Mouse (Mus musculus): Measurements from ENCODE around the gene Efcab3. TPM values are rescaled to one million over a fixed set of nuclear protein-coding genes. Genes with fewer than 3 reads are reported as not detected.

The Efcab3 gene
- 1.2 TPM for polyA plus RNA-seq (2014; fragmentation: Illumina TruSeq; extraction: RNeasy Lipid Tissue Mini Kit (QIAGEN cat#74804); ENCODE audit: low read depth, low replicate concordance)

DNA sequence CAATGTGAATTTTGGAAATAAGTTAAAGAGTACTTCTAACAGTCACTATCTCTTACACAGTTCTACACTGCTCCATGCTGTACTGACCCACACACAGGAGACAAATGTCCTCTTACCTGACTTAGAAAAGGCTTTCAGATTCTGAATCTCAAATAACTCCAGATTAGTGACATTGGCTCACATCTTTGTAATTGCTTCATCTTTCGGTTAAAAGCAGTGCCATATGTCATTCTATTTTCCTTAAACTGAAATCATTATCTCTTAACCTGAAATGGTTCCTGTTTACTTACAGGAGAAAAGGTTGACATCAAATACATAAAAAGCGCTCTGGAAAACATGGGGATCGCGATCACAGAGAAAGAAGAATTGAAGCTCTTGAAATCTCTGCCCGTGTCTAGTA, at the start of gene Efcab3:
Gene Efcab3, plus strand, starts transcription at position 301 of the 400 bp plus-strand sequence.

DNA sequence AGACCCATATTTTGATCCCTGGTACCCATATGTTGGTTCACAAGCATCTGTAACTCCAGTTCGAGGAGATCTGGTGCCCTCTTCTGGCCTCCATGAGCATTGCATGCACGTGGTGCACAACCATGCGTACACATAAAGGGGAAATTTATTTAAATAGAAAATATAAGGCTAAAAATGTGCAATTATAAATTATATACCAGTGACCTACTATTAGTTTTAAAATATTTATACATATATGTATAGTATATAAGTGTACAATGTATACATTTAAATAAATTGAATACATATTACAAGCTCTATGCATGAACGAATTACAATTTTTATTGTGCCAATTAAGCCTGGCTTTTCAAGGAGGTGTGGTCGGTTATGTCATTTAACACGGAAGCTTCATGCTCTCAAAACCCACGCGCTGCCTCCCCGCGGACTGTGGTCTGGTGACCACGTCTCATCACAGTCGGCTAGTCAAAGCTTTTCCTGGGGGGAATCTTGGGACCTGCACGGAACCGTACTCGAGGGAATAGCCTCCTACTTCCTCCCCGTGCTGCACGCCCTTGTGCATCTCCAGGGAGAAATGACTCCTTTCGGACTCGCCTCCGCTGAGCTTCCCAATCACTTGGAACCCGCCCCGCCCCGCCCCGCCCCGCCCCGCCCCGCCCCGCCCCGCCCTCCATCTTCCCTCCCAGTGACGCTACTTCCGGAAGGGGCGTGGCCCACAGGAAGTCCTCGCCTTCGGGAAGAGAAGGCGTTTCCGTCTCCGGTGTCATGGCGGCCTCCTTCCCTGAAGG, 62.5 kb downstream of the Efcab3 start, which contains the start of gene Mettl2:
Gene Mettl2, plus strand, starts transcription at position 691 of the 785 bp plus-strand sequence.

DNA sequence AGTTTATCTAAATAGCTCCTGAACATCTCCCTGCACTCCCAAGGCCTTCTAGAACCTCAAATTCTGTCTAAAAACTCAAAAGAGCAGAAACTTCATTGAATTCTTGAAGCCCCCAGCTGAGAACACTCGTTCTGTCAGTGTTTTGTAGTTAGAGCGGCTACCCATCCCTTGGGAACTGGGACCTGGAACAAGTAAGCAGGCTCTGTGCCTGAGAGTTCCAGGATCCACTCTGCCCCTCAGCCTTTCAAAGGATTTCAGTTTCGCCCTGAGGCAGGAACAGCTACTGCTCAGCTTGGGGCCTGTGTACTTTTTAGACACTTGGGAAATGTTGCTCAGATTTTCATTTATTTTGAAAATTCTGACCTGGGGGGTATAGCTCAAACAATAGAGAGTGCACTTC, 83.2 kb downstream of the Efcab3 start, which contains the start of gene Gm10842:
Gene Gm10842, plus strand, starts transcription at position 301 of the 400 bp plus-strand sequence.

Other genes starting within 250 kb of the Efcab3 start
- gene Mettl2, start 62.8 kb downstream of the Efcab3 start, polyA plus RNA-seq (2014; fragmentation: Illumina TruSeq; extraction: RNeasy Lipid Tissue Mini Kit (QIAGEN cat#74804); ENCODE audit: low read depth, low replicate concordance), result 24.8 TPM
- not detected for gene Gm10842, start 83.3 kb downstream of the Efcab3 start, polyA plus RNA-seq (2014; fragmentation: Illumina TruSeq; extraction: RNeasy Lipid Tissue Mini Kit (QIAGEN cat#74804); ENCODE audit: low read depth, low replicate concordance)
- 121 TPM for gene Tlk2, start 115.2 kb downstream of the Efcab3 start, polyA plus RNA-seq (2014; fragmentation: Illumina TruSeq; extraction: RNeasy Lipid Tissue Mini Kit (QIAGEN cat#74804); ENCODE audit: low read depth, low replicate concordance)
- gene Mrc2, start 229.1 kb downstream of the Efcab3 start, polyA plus RNA-seq (2014; fragmentation: Illumina TruSeq; extraction: RNeasy Lipid Tissue Mini Kit (QIAGEN cat#74804); ENCODE audit: low read depth, low replicate concordance), result 0.17 TPM